Mouse (Mus musculus): ENCODE data around the gene Zfhx3. TPM values are rescaled to one million over a fixed set of nuclear protein-coding genes. Genes with fewer than 3 reads are reported as not detected.

Gene Zfhx3
- total and polyA plus RNA-seq, 3 experiments = 0.11 to 0.30 TPM; not detected in 1

DNA sequence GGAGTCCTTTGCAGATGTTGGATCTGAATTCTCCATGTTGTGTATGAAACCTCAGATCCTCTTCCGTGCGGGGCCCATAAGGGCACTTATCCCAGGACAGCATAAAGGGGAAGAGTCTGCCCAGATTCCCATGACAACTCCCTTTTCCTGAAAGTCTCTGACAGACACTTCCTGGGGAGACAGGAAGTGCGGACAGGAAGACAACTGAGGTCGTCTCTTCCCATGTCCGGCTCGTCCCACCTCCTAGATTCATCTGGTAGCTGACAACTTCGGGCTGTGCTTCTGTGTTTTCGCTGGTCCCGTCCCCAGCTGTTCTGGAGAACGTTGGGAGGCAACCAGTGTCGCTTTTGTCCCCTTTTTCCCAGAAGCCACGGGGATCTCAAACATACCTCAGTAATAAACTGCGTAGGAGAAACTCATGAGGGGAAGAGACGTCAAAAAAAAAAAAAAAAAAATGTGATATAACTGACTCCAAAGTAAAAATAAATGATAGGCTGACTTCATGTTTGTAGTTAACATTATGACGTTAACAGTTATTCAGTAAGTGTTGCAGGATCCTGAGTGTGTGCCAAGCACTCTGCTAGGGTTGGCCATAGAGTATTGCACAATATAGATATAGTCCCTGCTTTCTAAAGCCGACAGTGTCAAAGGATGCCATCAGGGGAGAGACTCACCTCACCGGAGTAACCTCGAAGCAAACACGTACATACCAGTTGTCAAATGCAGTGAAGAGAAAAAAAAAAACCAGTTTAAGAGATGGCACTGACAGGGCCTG lies 653.5 kb downstream of the Zfhx3 start:
- TF ChIP-seq CTCF (IDR thresholded peaks at IDR 0.05; ENCODE audit: low read depth, low read length) = no peak
- no peak for TF ChIP-seq POLR2AphosphoS5 (IDR thresholded peaks at IDR 0.05; ENCODE audit: insufficient replicate concordance, low read depth, low read length)
- no peak for TF ChIP-seq GATA2 (IDR thresholded peaks at IDR 0.05; ENCODE audit: borderline replicate concordance, low read depth, low read length)
- TF ChIP-seq TAL1 (conservative IDR thresholded peaks at IDR 0.05; ENCODE audit: low read depth, low read length) = no peak
- TF ChIP-seq GATA1 (IDR thresholded peaks at IDR 0.05; ENCODE audit: borderline replicate concordance, low read length) = no peak
- Histone ChIP-seq H3K27me3 (ENCODE audit: insufficient read depth, low read length) (no peaks in the 10 kb centered on the region), H3K36me3 (replicated peaks) (no peaks in the 10 kb centered on the region), H3K9me3 (replicated peaks) (peaks cover 60% of the 10 kb centered on the region), H3K4me3 (ENCODE audit: low read depth, low read length) (no peak overlapping the region), H3K4me1 (ENCODE audit: insufficient read depth, low read depth, low read length) (no peaks in the 10 kb centered on the region)
- no peak for ATAC-seq (ENCODE audit: extremely low read depth, insufficient number of reproducible peaks, low FRiP score, poor library complexity, severe bottlenecking)
- DNase-seq (ENCODE audit: low spot score) = no peak

- Histone ChIP-seq H3K27me3 (ENCODE audit: insufficient read depth, low read length) (no peaks in the 10 kb centered on the region), H3K4me1 (ENCODE audit: insufficient read depth, low read depth, low read length) (no peaks in the 10 kb centered on the region), H3K36me3 (replicated peaks) (no peaks in the 10 kb centered on the region), H3K9me3 (replicated peaks) (peaks cover 68% of the 10 kb centered on the region), H3K4me3 (ENCODE audit: low read depth, low read length) (no peak overlapping the region)
- TF ChIP-seq GATA1 (IDR thresholded peaks at IDR 0.05; ENCODE audit: borderline replicate concordance, low read length) (no peak), POLR2AphosphoS5 (IDR thresholded peaks at IDR 0.05; ENCODE audit: insufficient replicate concordance, low read depth, low read length) (no peak)
- no peak for DNase-seq (ENCODE audit: low spot score)
- ATAC-seq (ENCODE audit: extremely low read depth, insufficient number of reproducible peaks, low FRiP score, poor library complexity, severe bottlenecking) = no peak
Observed at GRCm38 (mm10) chr8:108599003-108599402, 656.6 kb downstream of the Zfhx3 start.

DNA sequence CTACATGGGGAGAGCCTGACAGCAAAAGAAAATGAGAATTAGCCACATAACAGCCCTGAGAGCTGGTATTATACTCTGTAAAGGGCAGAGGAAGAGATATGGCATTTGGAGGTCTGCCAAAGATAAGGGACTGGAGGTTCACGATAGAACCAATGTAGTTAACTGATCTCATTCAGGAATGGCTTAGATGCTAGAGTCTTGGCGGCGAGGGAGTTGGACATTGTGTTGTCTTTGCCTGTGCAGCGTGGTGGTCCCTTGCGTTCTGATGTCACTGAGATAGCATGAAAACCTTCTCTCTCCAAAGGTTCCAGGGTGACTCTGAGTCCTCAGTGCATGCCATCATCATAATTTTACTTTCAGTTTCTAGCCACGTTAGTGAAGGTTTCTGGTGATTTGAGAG lies 657.1 kb downstream of the Zfhx3 start:
- Histone ChIP-seq H3K4me3 (ENCODE audit: low read depth, low read length) (no peak overlapping the region), H3K4me1 (ENCODE audit: insufficient read depth, low read depth, low read length) (no peaks in the 10 kb centered on the region), H3K9me3 (replicated peaks) (peaks cover 66% of the 10 kb centered on the region), H3K27me3 (ENCODE audit: insufficient read depth, low read length) (no peaks in the 10 kb centered on the region), H3K36me3 (replicated peaks) (no peaks in the 10 kb centered on the region)
- TF ChIP-seq GATA2 (IDR thresholded peaks at IDR 0.05; ENCODE audit: borderline replicate concordance, low read depth, low read length) (no peak), GATA1 (IDR thresholded peaks at IDR 0.05; ENCODE audit: borderline replicate concordance, low read length) (no peak), CTCF (IDR thresholded peaks at IDR 0.05; ENCODE audit: low read depth, low read length) (no peak), POLR2AphosphoS5 (IDR thresholded peaks at IDR 0.05; ENCODE audit: insufficient replicate concordance, low read depth, low read length) (no peak), TAL1 (conservative IDR thresholded peaks at IDR 0.05; ENCODE audit: low read depth, low read length) (no peak)
- ATAC-seq (ENCODE audit: extremely low read depth, insufficient number of reproducible peaks, low FRiP score, poor library complexity, severe bottlenecking) = no peak
- DNase-seq (ENCODE audit: low spot score) = no peak

DNA sequence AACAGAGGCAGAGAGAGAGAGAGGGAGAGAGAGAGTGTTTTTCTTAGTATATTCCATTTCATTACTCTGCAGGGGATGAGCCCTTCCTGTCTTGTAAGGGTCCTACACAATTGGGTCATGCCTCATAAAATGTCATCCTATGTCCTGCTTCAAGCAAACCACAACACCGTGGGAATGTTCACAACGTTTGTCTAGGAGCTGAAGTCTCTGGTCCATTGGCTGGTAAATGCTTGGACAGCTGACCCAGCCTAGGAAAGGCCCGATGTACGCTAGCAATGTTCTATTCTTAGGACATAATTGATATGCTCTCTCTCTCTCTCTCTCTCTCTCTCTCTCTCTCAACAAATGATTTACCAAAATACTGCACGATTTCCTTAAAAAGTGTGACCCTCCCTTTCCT lies 666.2 kb downstream of the Zfhx3 start:
- Histone ChIP-seq H3K9me3 (replicated peaks) (peaks cover 52% of the 10 kb centered on the region), H3K27me3 (ENCODE audit: insufficient read depth, low read length) (no peaks in the 10 kb centered on the region), H3K4me3 (ENCODE audit: low read depth, low read length) (no peak overlapping the region), H3K4me1 (ENCODE audit: insufficient read depth, low read depth, low read length) (no peaks in the 10 kb centered on the region), H3K36me3 (replicated peaks) (no peaks in the 10 kb centered on the region)
- ATAC-seq (ENCODE audit: extremely low read depth, insufficient number of reproducible peaks, low FRiP score, poor library complexity, severe bottlenecking) = no peak
- no peak for TF ChIP-seq TAL1 (conservative IDR thresholded peaks at IDR 0.05; ENCODE audit: low read depth, low read length)
- TF ChIP-seq CTCF (IDR thresholded peaks at IDR 0.05; ENCODE audit: low read depth, low read length) = no peak
- TF ChIP-seq GATA1 (IDR thresholded peaks at IDR 0.05; ENCODE audit: borderline replicate concordance, low read length) = no peak
- no peak for TF ChIP-seq GATA2 (IDR thresholded peaks at IDR 0.05; ENCODE audit: borderline replicate concordance, low read depth, low read length)
- no peak for TF ChIP-seq POLR2AphosphoS5 (IDR thresholded peaks at IDR 0.05; ENCODE audit: insufficient replicate concordance, low read depth, low read length)
- no peak for DNase-seq (ENCODE audit: low spot score)

GRCm38 (mm10) chr8:108609114-108609513 lies 666.7 kb downstream of the Zfhx3 start:
- Histone ChIP-seq H3K27me3 (ENCODE audit: insufficient read depth, low read length) (no peaks in the 10 kb centered on the region), H3K36me3 (replicated peaks) (no peaks in the 10 kb centered on the region), H3K9me3 (replicated peaks) (peaks cover 52% of the 10 kb centered on the region), H3K4me1 (ENCODE audit: insufficient read depth, low read depth, low read length) (no peaks in the 10 kb centered on the region), H3K4me3 (ENCODE audit: low read depth, low read length) (no peak overlapping the region)
- ATAC-seq (ENCODE audit: extremely low read depth, insufficient number of reproducible peaks, low FRiP score, poor library complexity, severe bottlenecking) = no peak
- TF ChIP-seq POLR2AphosphoS5 (IDR thresholded peaks at IDR 0.05; ENCODE audit: insufficient replicate concordance, low read depth, low read length) (no peak), TAL1 (conservative IDR thresholded peaks at IDR 0.05; ENCODE audit: low read depth, low read length) (no peak), GATA2 (IDR thresholded peaks at IDR 0.05; ENCODE audit: borderline replicate concordance, low read depth, low read length) (no peak), CTCF (IDR thresholded peaks at IDR 0.05; ENCODE audit: low read depth, low read length) (no peak), GATA1 (IDR thresholded peaks at IDR 0.05; ENCODE audit: borderline replicate concordance, low read length) (no peak)
- DNase-seq (ENCODE audit: low spot score) = no peak

DNA sequence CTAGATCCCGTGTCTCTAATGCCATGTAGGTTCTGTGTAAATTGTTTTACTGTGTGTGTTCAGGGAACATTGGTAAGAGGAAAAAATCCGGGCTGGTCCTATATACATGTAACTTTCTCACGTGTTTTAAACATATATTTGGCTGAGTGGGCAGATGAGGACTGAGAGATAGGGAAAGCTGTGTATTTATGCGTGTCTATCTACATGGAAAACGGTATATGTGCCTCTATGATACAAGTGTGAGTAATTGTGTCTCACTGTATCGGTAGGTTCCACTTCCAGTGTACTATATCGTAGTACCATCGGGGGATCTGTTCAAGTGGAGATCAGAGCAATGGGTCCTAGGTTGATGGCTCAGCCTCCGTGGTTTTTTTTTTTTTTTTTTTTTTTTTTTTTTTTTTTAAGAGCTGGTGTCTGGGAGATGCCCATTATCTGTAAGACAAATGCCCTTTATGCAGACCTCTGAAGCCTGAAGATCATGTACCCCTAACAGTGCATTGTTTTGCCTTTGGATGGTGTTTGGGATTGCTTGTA lies 668.8 kb downstream of the Zfhx3 start:
- Histone ChIP-seq H3K9me3 (replicated peaks) (peaks cover 48% of the 10 kb centered on the region), H3K27me3 (ENCODE audit: insufficient read depth, low read length) (no peaks in the 10 kb centered on the region), H3K4me3 (ENCODE audit: low read depth, low read length) (no peak overlapping the region), H3K36me3 (replicated peaks) (no peaks in the 10 kb centered on the region), H3K4me1 (ENCODE audit: insufficient read depth, low read depth, low read length) (no peaks in the 10 kb centered on the region)
- TF ChIP-seq TAL1 (conservative IDR thresholded peaks at IDR 0.05; ENCODE audit: low read depth, low read length) = no peak
- no peak for TF ChIP-seq CTCF (IDR thresholded peaks at IDR 0.05; ENCODE audit: low read depth, low read length)
- TF ChIP-seq POLR2AphosphoS5 (IDR thresholded peaks at IDR 0.05; ENCODE audit: insufficient replicate concordance, low read depth, low read length) = no peak
- TF ChIP-seq GATA1 (IDR thresholded peaks at IDR 0.05; ENCODE audit: borderline replicate concordance, low read length) = no peak
- no peak for TF ChIP-seq GATA2 (IDR thresholded peaks at IDR 0.05; ENCODE audit: borderline replicate concordance, low read depth, low read length)
- no peak for ATAC-seq (ENCODE audit: extremely low read depth, insufficient number of reproducible peaks, low FRiP score, poor library complexity, severe bottlenecking)
- no peak for DNase-seq (ENCODE audit: low spot score)
